Mouse (Mus musculus) frontal cortex, postnatal 36 days (tissue): ENCODE data around the gene Emc9.

Source experiments
- DNase-seq, 2 experiments: peaks; one replicate each; pipeline ENCODE4 v3.0.0; 2022; ENCODE audit warnings: low spot score in 2 of 2

Gene Emc9

GRCm38 (mm10) chr14:55584702-55585565 is at the start of gene Emc9:
Emc9 (minus strand) TSS chr14:55585302.
- DNase-seq = peak; percentile 64 to 67

GRCm38 (mm10) chr14:55629312-55629711 is 44.2 kb upstream of the Emc9 start:
- DNase-seq = peak in 1 of 2 experiments; percentile 37

GRCm38 (mm10) chr14:55628077-55628827 is 43.1 kb upstream of the Emc9 start:
- no peak for DNase-seq

GRCm38 (mm10) chr14:55618486-55619195 is 33.5 kb upstream of the Emc9 start:
- no peak for DNase-seq

GRCm38 (mm10) chr14:55617822-55618221 is 32.7 kb upstream of the Emc9 start, which contains the start of gene Rec8:
Rec8 (plus strand) TSS chr14:55618037.
- DNase-seq = no peak

- DNase-seq = no peak
Measured at GRCm38 (mm10) chr14:55616844-55617243, 31.7 kb upstream of the Emc9 start.

- no peak for DNase-seq
Measured at GRCm38 (mm10) chr14:55615876-55616275, 30.8 kb upstream of the Emc9 start.

- no peak for DNase-seq
Measured at GRCm38 (mm10) chr14:55614565-55615178, 29.6 kb upstream of the Emc9 start.

- DNase-seq = no peak
Measured at GRCm38 (mm10) chr14:55613346-55613745, 28.2 kb upstream of the Emc9 start.

GRCm38 (mm10) chr14:55608339-55608738 is 23.2 kb upstream of the Emc9 start:
- DNase-seq = no peak

- no peak for DNase-seq
Measured at GRCm38 (mm10) chr14:55605743-55606459, 20.8 kb upstream of the Emc9 start.

- DNase-seq = no peak
Measured at GRCm38 (mm10) chr14:55604823-55605222, 19.7 kb upstream of the Emc9 start.

- DNase-seq = peak; percentile 76 to 87
Measured at GRCm38 (mm10) chr14:55603633-55604576, 18.8 kb upstream of the Emc9 start.

GRCm38 (mm10) chr14:55603271-55603632 is 18.1 kb upstream of the Emc9 start, which contains the start of gene Irf9:
Irf9 (plus strand) TSS chr14:55603571.
- no peak for DNase-seq

GRCm38 (mm10) chr14:55598521-55599390 is 13.7 kb upstream of the Emc9 start:
- no peak for DNase-seq

GRCm38 (mm10) chr14:55596036-55596690 is 11.1 kb upstream of the Emc9 start:
- no peak for DNase-seq

GRCm38 (mm10) chr14:55592226-55592625 is 7.1 kb upstream of the Emc9 start:
- DNase-seq = no peak

- peak; percentile 93 to 96 for DNase-seq
Measured at GRCm38 (mm10) chr14:55591331-55591891, 6.3 kb upstream of the Emc9 start, which contains the start of gene Rnf31. Rnf31 (plus strand) TSS chr14:55591708.
